Mouse (Mus musculus) forebrain, embryonic 11.5 days (tissue): ENCODE measurements around the gene Srgap1. TPM values are rescaled to one million over a fixed set of nuclear protein-coding genes. Genes with fewer than 3 reads are reported as not detected.

ENCODE experiments used
- ATAC-seq: fragments of 200-750 bp; cut with Nextera tagmentation; replicated peaks from 2 replicates; pipeline ENCODE4 v1.8.0; 2017; ENCODE audit warnings: moderate TSS enrichment; ENCODE audit not compliant: low FRiP score
- DNase-seq: peaks from one replicate; pipeline ENCODE4 v3.0.0-alpha.2; 2017; ENCODE audit warnings: low spot score
- H3K27ac ChIP-seq: fragments of 300-500 bp; sonication (generic); 2 replicates; pipeline ENCODE4 v1.5.1; 2014; ENCODE audit warnings: low read depth, low read length
- H3K27me3 ChIP-seq: fragments of 300-500 bp; sonication (generic); 2 replicates; pipeline ENCODE4 v1.6.1; 2014; ENCODE audit warnings: mild to moderate bottlenecking, low read length, mixed read lengths; ENCODE audit not compliant: control insufficient read depth, insufficient read depth
- H3K36me3 ChIP-seq: fragments of 300-500 bp; sonication (generic); 2 replicates; pipeline ENCODE4 v1.6.1; 2014; ENCODE audit warnings: mild to moderate bottlenecking, low read length, moderate library complexity, mixed read lengths; ENCODE audit not compliant: control insufficient read depth, insufficient read depth
- H3K4me1 ChIP-seq: fragments of 300-500 bp; sonication (generic); replicated peaks from 2 replicates; pipeline ENCODE4 v1.6.1; 2014; ENCODE audit warnings: low read length, mixed read lengths; ENCODE audit not compliant: control insufficient read depth, insufficient read depth
- H3K4me2 ChIP-seq: fragments of 300-500 bp; sonication (generic); 2 replicates; pipeline ENCODE4 v1.6.1; 2014; ENCODE audit warnings: low read depth, mild to moderate bottlenecking, low read length, moderate library complexity, mixed read lengths; ENCODE audit not compliant: severe bottlenecking
- H3K4me3 ChIP-seq: fragments of 300-500 bp; sonication (generic); 2 replicates; pipeline ENCODE4 v1.5.1; 2014; ENCODE audit warnings: low read depth, low read length
- H3K9ac ChIP-seq: fragments of 300-500 bp; sonication (generic); 2 replicates; pipeline ENCODE4 v1.6.1; 2014; ENCODE audit warnings: low read length
- H3K9me3 ChIP-seq: fragments of 300-500 bp; sonication (generic); 2 replicates; pipeline ENCODE4 v1.6.1; 2016; ENCODE audit warnings: low read length, mixed read lengths; ENCODE audit not compliant: control insufficient read depth
- WGBS: fragments of 180-500 bp; shearing (Covaris S2); extraction: QIAGEN DNeasy Blood & Tissue Kit; methylation state at CpG from one replicate; pipeline ENCODE4 v1.1.7; 2014; 5-methylcytosine and 5-hydroxymethylcytosine counted together
- polyA plus RNA-seq: library from polyadenylated mRNA; unstranded; fragments of >200 nt; fragmentation: Nextera tagmentation; extraction: Ambion mirVana; gene quantifications from 2 replicates; pipeline ENCODE4 v1.2.1, GENCODE M21; 2014

Srgap1 gene
- polyA plus RNA-seq, 1 experiment from 2014 or later = 12.0 TPM

- ATAC-seq (no peak), DNase-seq (peak; percentile 34)
- H3K36me3 ChIP-seq = no peaks in the 10 kb centered on the region
- no peaks in the 10 kb centered on the region for H3K27me3 ChIP-seq
- H3K4me2 ChIP-seq = no peak overlapping the region
- H3K4me1 ChIP-seq = peaks cover 2% of the 10 kb centered on the region; the same call in 1 of the 2 replicates
- 66% methylated on average over 7 of the region's 7 CpGs for WGBS
- no peaks in the 10 kb centered on the region for H3K9me3 ChIP-seq
- no peak overlapping the region for H3K27ac ChIP-seq
- no peak overlapping the region for H3K9ac ChIP-seq
- no peak overlapping the region for H3K4me3 ChIP-seq
Measured at GRCm38 (mm10) chr10:121878855-121879254, 168.3 kb downstream of the Srgap1 start.

GRCm38 (mm10) chr10:121877906-121878305 lies 169.2 kb downstream of the Srgap1 start:
- Histone ChIP-seq H3K27ac (no peak overlapping the region), H3K27me3 (no peaks in the 10 kb centered on the region), H3K4me2 (no peak overlapping the region), H3K9ac (no peak overlapping the region), H3K9me3 (no peaks in the 10 kb centered on the region), H3K36me3 (no peaks in the 10 kb centered on the region), H3K4me3 (no peak overlapping the region), H3K4me1 (peaks cover 2% of the 10 kb centered on the region; the same call in 1 of the 2 replicates)
- WGBS = 87% methylated on average over 9 of the region's 9 CpGs
- no peak for ATAC-seq
- DNase-seq = peak; percentile 45

- Histone ChIP-seq H3K9me3 (no peaks in the 10 kb centered on the region), H3K27ac (no peak overlapping the region), H3K27me3 (no peaks in the 10 kb centered on the region), H3K4me3 (no peak overlapping the region), H3K36me3 (peaks cover 6% of the 10 kb centered on the region; the same call in 1 of the 2 replicates), H3K4me2 (no peak overlapping the region), H3K4me1 (no peaks in the 10 kb centered on the region), H3K9ac (no peak overlapping the region)
- WGBS = 64% methylated on average over 4 of the region's 4 CpGs
- DNase-seq (no peak), ATAC-seq (no peak)
Measured at GRCm38 (mm10) chr10:121873063-121873489, 174.0 kb downstream of the Srgap1 start.

GRCm38 (mm10) chr10:121869941-121870340 lies 177.2 kb downstream of the Srgap1 start:
- H3K27ac ChIP-seq = no peak overlapping the region
- H3K36me3 ChIP-seq = peaks cover 6% of the 10 kb centered on the region; the same call in 1 of the 2 replicates
- H3K9me3 ChIP-seq = no peaks in the 10 kb centered on the region
- H3K9ac ChIP-seq = no peak overlapping the region
- no peaks in the 10 kb centered on the region for H3K27me3 ChIP-seq
- WGBS = 89% methylated on average over 8 of the region's 8 CpGs
- ATAC-seq (no peak), DNase-seq (no peak)
- H3K4me2 ChIP-seq = no peak overlapping the region
- H3K4me3 ChIP-seq = no peak overlapping the region
- no peaks in the 10 kb centered on the region for H3K4me1 ChIP-seq

- no peak for ATAC-seq
- WGBS = 94% methylated on average over 3 of the region's 3 CpGs
Measured at GRCm38 (mm10) chr10:121868255-121868654, 178.9 kb downstream of the Srgap1 start.

DNA sequence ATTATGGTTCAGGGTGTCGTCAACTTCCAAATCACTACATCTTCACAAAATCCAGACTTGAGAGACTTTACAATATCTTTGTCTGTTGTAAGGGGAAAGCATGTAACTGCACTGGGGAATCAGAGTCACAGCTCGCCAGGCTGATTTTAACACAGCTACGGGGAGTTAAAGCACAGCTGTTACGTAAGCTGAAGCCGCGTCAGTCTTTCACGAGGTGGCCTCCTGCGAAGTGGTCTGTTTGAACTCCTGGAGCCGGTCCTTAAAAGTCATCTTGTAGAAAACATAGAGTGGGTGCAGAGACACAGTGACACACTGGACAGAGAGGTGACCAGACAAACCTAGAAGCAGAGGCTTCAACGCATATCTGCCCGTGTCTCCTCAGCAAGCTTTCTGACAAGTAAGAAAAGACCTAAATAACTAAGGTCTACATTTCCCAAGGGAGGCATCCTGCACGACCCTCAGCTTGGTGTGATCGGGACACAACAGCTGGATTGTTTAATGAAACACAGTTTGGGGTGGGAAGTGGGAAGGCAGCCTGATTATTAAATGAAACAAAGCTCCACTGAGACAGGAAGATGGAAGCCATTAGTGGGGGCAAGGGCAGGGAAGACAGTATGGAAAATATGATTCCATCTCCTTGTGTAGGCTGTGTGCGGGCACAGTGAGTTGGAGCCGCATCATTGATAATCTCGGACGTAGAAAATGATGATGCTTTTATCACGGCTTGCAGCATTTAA lies 181.4 kb downstream of the Srgap1 start:
- DNase-seq (no peak), ATAC-seq (no peak)
- H3K4me2 ChIP-seq = no peak overlapping the region
- H3K9me3 ChIP-seq = no peaks in the 10 kb centered on the region
- 78% methylated on average over 18 of the region's 18 CpGs for WGBS
- H3K9ac ChIP-seq = no peak overlapping the region
- no peak overlapping the region for H3K27ac ChIP-seq
- H3K4me3 ChIP-seq = no peak overlapping the region
- H3K36me3 ChIP-seq = peaks cover 6% of the 10 kb centered on the region; the same call in 1 of the 2 replicates
- H3K4me1 ChIP-seq = no peaks in the 10 kb centered on the region
- no peaks in the 10 kb centered on the region for H3K27me3 ChIP-seq

More at GRCm38 (mm10) chr10:121868255-121868654, 178.9 kb downstream of the Srgap1 start:
- Histone ChIP-seq H3K4me1 (no peaks in the 10 kb centered on the region), H3K4me2 (no peak overlapping the region), H3K27ac (no peak overlapping the region), H3K9me3 (no peaks in the 10 kb centered on the region), H3K4me3 (no peak overlapping the region), H3K27me3 (no peaks in the 10 kb centered on the region), H3K36me3 (peaks cover 6% of the 10 kb centered on the region; the same call in 1 of the 2 replicates), H3K9ac (no peak overlapping the region)
- no peak for DNase-seq

- Histone ChIP-seq H3K27me3 (no peaks in the 10 kb centered on the region), H3K27ac (no peak overlapping the region), H3K36me3 (no peaks in the 10 kb centered on the region), H3K4me2 (no peak overlapping the region), H3K9ac (no peak overlapping the region), H3K4me1 (0 out of 2 replicates have a peak, but pooled peaks cover 2% of the 10 kb centered on the region), H3K9me3 (no peaks in the 10 kb centered on the region), H3K4me3 (no peak overlapping the region)
- DNase-seq (no peak), ATAC-seq (no peak)
- WGBS = 58% methylated on average over 2 of the region's 2 CpGs
Measured at GRCm38 (mm10) chr10:121860924-121861323, 186.2 kb downstream of the Srgap1 start.

DNA sequence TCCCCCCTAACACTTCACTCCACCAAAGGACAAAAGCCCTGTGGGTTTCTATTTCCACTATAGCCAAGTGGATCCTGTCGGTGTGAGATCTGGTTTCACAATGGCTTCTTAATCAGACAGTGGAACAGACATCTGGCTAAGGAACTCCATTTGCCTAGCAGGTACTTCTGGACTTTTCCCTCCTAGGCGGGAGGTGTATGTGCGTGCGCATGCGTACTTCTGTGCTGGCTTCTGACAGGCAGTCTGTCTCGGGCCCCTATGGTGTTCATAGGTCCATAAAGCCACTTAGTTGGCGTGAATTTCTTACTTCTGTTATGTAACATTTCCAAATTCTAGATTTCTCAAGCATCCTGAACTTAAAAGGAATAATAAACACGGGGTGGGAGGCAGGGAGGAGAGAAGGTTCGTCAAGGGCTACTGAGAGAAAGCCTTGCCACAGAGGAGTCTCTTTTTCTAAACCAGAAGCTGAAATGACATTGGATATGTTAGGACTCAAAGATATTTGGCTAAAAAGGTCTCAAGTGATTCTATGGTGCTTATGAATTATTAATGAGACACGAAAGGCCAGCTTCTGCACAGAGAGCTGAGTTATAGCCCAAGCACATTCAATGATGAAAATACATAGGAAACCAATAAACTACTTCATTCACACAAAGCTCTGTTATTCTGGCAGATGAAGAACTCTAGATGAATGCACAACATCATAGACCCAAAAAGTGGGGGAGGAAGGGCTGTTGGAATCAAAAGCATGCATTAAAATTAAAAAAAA lies 187.1 kb downstream of the Srgap1 start:
- WGBS = 65% methylated on average over 10 of the region's 10 CpGs
- DNase-seq = no peak
- 0 out of 2 replicates have a peak, but pooled peaks have one; percentile 36 for ATAC-seq

More for the DNA sequence above, 187.1 kb downstream of the Srgap1 start:
- H3K4me2 ChIP-seq = no peak overlapping the region
- no peak overlapping the region for H3K4me3 ChIP-seq
- no peak overlapping the region for H3K9ac ChIP-seq
- no peaks in the 10 kb centered on the region for H3K9me3 ChIP-seq
- H3K27ac ChIP-seq = no peak overlapping the region
- H3K27me3 ChIP-seq = no peaks in the 10 kb centered on the region
- H3K4me1 ChIP-seq = 0 out of 2 replicates have a peak, but pooled peaks cover 2% of the 10 kb centered on the region
- no peaks in the 10 kb centered on the region for H3K36me3 ChIP-seq
